Mouse (Mus musculus): ENCODE measurements at regions not wholly inside any gene's neighbourhood (a gene's known extent, or its start where the extent isn't known, plus 50 kb on each side); places are given as distances from the start of the nearest gene placed in this dataset.

GRCm38 (mm10) chr4:131364671-131365252, 420.6 kb downstream of the Matn1 start:
- WGBS: 30% methylated on average over 6 of the region's 6 CpGs
- Histone ChIP-seq H3K9ac (no peak overlapping the region), H3K27me3 (no peaks in the 10 kb centered on the region), H3K4me2 (no peak overlapping the region), H3K4me1 (no peaks in the 10 kb centered on the region), H3K36me3 (ENCODE audit: poor library complexity, severe bottlenecking) (no peaks in the 10 kb centered on the region), H3K27ac (no peak overlapping the region), H3K9me3 (replicated peaks) (no peaks in the 10 kb centered on the region), H3K4me3 (no peak overlapping the region)
- no peak for ATAC-seq

GRCm38 (mm10) chr4:131366006-131366405, 421.8 kb downstream of the Matn1 start:
- no peak for ATAC-seq
- Histone ChIP-seq H3K36me3 (ENCODE audit: poor library complexity, severe bottlenecking) (no peaks in the 10 kb centered on the region), H3K9ac (no peak overlapping the region), H3K4me2 (no peak overlapping the region), H3K4me3 (no peak overlapping the region), H3K27me3 (no peaks in the 10 kb centered on the region), H3K9me3 (replicated peaks) (no peaks in the 10 kb centered on the region), H3K27ac (no peak overlapping the region), H3K4me1 (no peaks in the 10 kb centered on the region)
- WGBS: 52% methylated on average over 2 of the region's 2 CpGs

- Histone ChIP-seq H3K4me2 (no peak overlapping the region), H3K4me3 (no peak overlapping the region), H3K36me3 (ENCODE audit: poor library complexity, severe bottlenecking) (no peaks in the 10 kb centered on the region), H3K4me1 (no peaks in the 10 kb centered on the region), H3K27me3 (no peaks in the 10 kb centered on the region), H3K27ac (no peak overlapping the region), H3K9me3 (replicated peaks) (no peaks in the 10 kb centered on the region), H3K9ac (no peak overlapping the region)
- 73% methylated on average over 1 of the region's 1 CpGs for WGBS
- no peak for ATAC-seq
These were observed 422.5 kb downstream of the Matn1 start for GRCm38 (mm10) chr4:131366656-131367055.

DNA sequence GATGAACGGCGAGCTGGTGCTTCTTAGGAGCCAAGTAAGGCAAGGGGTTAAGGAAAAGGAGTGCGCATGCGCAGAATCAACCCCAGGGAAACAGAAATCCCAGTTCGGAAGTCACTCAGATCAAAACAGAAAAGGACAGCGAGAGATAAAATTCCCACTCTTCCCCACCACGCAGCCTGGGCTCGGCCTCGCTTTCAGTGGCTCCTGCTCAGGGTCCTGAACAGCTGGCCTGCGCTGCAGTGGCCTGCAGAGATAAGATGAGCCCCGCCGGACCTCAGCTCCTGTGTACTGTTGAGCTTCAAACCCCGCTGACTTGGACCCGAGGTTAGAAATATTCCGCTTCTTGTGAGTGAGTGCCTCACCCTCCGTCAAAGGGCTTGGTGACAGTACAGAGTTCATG, 428.3 kb downstream of the Matn1 start:
- Histone ChIP-seq H3K4me3 (no peak overlapping the region), H3K4me1 (0 out of 2 replicates have a peak, but pooled peaks cover under 1% of the 10 kb centered on the region), H3K27ac (no peak overlapping the region), H3K4me2 (no peak overlapping the region), H3K36me3 (ENCODE audit: poor library complexity, severe bottlenecking) (no peaks in the 10 kb centered on the region), H3K9ac (no peak overlapping the region), H3K9me3 (replicated peaks) (no peaks in the 10 kb centered on the region; the same call in 1 of the 2 replicates), H3K27me3 (no peaks in the 10 kb centered on the region)
- ATAC-seq: no peak
- WGBS: 83% methylated on average over 16 of the region's 16 CpGs

GRCm38 (mm10) chr4:131373172-131373571, 429.0 kb downstream of the Matn1 start:
- no peak overlapping the region for H3K4me3 ChIP-seq
- ATAC-seq: no peak
- H3K9me3 ChIP-seq (replicated peaks): no peaks in the 10 kb centered on the region; the same call in 1 of the 2 replicates
- H3K27me3 ChIP-seq: no peaks in the 10 kb centered on the region
- WGBS: 92% methylated on average over 3 of the region's 3 CpGs
- H3K9ac ChIP-seq: no peak overlapping the region
- no peaks in the 10 kb centered on the region for H3K36me3 ChIP-seq (ENCODE audit: poor library complexity, severe bottlenecking)
- H3K27ac ChIP-seq: no peak overlapping the region
- H3K4me1 ChIP-seq: 0 out of 2 replicates have a peak, but pooled peaks cover 5% of the 10 kb centered on the region
- no peak overlapping the region for H3K4me2 ChIP-seq

- Histone ChIP-seq H3K36me3 (ENCODE audit: poor library complexity, severe bottlenecking) (no peaks in the 10 kb centered on the region), H3K4me3 (no peak overlapping the region), H3K9me3 (replicated peaks) (no peaks in the 10 kb centered on the region; the same call in 1 of the 2 replicates), H3K9ac (no peak overlapping the region), H3K27ac (no peak overlapping the region), H3K27me3 (no peaks in the 10 kb centered on the region), H3K4me1 (0 out of 2 replicates have a peak, but pooled peaks cover 5% of the 10 kb centered on the region), H3K4me2 (no peak overlapping the region)
- 87% methylated on average over 6 of the region's 6 CpGs for WGBS
- ATAC-seq: no peak
These were observed 430.5 kb downstream of the Matn1 start for GRCm38 (mm10) chr4:131374527-131375290.

DNA sequence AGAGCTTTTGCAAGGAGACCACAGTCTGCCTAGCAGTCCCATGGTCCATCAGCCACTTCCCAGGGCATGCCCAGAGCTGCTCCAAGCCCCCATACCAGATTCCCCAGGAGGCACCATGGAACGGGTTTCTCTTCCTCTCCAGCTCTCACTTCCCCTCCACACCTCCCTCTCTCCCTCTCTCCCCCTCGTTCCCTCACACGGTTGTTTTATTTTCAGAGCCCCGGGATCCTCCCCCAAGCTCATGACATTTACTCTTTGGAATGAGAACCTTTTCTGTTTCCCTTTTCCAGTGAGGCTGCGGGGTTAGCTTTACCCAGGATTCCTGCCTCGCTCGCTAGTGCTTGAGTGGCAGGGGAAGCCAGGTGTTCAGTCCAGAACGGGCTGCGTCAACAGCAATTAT, 436.9 kb downstream of the Matn1 start:
- Histone ChIP-seq H3K27me3 (no peaks in the 10 kb centered on the region), H3K4me1 (0 out of 2 replicates have a peak, but pooled peaks cover 10% of the 10 kb centered on the region), H3K27ac (no peak overlapping the region), H3K9ac (no peak overlapping the region), H3K9me3 (replicated peaks) (no peaks in the 10 kb centered on the region), H3K36me3 (ENCODE audit: poor library complexity, severe bottlenecking) (no peaks in the 10 kb centered on the region), H3K4me2 (no peak overlapping the region), H3K4me3 (no peak overlapping the region)
- ATAC-seq: no peak
- WGBS: 50% methylated on average over 9 of the region's 9 CpGs

GRCm38 (mm10) chr4:131381529-131381928, 437.3 kb downstream of the Matn1 start:
- H3K4me3 ChIP-seq: no peak overlapping the region
- 0 out of 2 replicates have a peak, but pooled peaks cover 10% of the 10 kb centered on the region for H3K4me1 ChIP-seq
- H3K4me2 ChIP-seq: no peak overlapping the region
- H3K9me3 ChIP-seq (replicated peaks): no peaks in the 10 kb centered on the region
- no peak overlapping the region for H3K27ac ChIP-seq
- ATAC-seq: no peak
- no peak overlapping the region for H3K9ac ChIP-seq
- H3K36me3 ChIP-seq (ENCODE audit: poor library complexity, severe bottlenecking): no peaks in the 10 kb centered on the region
- WGBS: 83% methylated on average over 7 of the region's 7 CpGs
- H3K27me3 ChIP-seq: no peaks in the 10 kb centered on the region

DNA sequence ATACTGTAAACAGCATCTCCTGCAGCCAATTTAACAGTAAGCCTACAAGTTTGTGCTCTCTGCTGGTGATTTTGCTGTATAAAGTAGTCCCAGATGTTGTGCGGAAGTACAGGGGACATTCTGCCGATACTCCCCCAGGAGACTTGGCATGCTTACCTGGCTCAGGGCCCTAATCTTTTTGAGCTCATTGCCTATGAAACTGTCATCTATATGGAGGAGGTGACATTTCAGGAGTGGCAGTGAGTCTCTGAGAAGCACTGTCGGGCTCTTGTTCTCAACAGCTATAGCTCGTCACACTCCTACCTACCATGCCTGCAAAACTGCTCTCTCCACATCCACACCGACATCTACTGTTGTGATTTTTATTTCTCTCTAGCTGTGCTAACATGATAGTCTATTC, 439.7 kb downstream of the Matn1 start:
- no peaks in the 10 kb centered on the region for H3K27me3 ChIP-seq
- H3K4me2 ChIP-seq: no peak overlapping the region
- H3K36me3 ChIP-seq (ENCODE audit: poor library complexity, severe bottlenecking): no peaks in the 10 kb centered on the region
- no peak overlapping the region for H3K27ac ChIP-seq
- H3K4me1 ChIP-seq: 0 out of 2 replicates have a peak, but pooled peaks cover 5% of the 10 kb centered on the region
- WGBS: 84% methylated on average over 5 of the region's 5 CpGs
- no peak for ATAC-seq
- H3K9me3 ChIP-seq (replicated peaks): no peaks in the 10 kb centered on the region
- H3K4me3 ChIP-seq: no peak overlapping the region
- H3K9ac ChIP-seq: no peak overlapping the region

DNA sequence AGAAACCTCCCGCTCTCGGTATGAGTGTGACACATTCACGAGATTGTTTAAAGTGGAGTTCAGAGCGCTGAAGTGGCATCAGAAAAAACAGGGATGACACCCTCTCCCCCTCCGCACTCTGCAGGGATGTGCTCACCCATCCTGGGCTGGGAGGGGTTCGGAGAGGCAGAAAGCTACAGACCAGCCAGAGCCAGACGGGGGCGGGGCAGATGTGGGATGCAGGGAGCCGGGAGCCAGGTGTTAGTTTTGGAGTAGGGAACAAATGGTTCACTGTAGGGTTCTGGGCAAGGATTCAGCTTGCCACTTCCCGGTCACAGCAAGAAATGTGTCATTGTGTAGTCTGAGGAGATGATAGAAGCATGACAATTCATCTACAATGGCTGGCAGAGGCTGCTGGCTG, 442.8 kb downstream of the Matn1 start:
- Histone ChIP-seq H3K36me3 (ENCODE audit: poor library complexity, severe bottlenecking) (no peaks in the 10 kb centered on the region), H3K4me1 (no peaks in the 10 kb centered on the region), H3K9me3 (replicated peaks) (no peaks in the 10 kb centered on the region), H3K27me3 (no peaks in the 10 kb centered on the region), H3K4me3 (no peak overlapping the region), H3K27ac (no peak overlapping the region), H3K9ac (no peak overlapping the region), H3K4me2 (no peak overlapping the region)
- no peak for ATAC-seq
- WGBS: 89% methylated on average over 10 of the region's 10 CpGs

DNA sequence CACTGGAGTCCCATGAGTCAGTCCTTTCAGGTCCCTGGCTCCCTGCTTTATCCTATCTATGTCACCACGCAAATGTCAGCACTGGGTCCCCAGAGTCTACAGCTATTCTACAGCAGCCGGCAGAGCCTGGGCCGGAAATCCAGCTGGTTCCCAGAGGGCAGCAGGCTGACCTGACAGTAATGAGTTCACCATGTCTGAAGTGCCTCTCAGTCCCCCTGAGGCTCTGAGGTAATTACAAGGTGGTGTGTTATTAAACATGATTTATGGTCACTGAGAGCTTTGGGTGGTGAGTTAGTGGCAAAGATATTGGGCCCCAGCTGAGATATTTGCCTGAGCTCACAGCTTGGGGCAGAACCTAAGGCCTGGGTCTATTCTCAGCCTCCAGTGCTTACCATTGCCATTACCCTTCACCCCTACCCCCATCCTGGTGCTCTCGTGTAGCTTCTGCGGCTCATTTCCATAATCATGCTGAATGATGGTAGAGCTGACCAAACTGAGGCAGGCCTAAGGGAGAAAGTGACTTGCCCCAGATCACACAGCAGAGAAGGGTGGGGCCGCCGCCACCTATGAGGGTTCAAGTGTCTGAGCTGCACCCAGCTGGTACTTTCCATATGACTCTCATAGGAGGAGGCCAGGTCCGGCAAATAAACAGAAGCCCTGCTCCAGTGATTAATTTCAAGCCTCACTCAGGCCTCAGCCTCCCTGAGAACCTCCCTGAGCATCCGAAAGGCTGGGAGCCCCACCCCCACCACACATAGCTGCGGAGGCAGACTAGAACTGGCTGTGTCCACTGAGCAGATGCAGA, 446.8 kb downstream of the Ptpru start:
- Histone ChIP-seq H3K9me3 (replicated peaks) (no peaks in the 10 kb centered on the region), H3K27ac (no peak overlapping the region), H3K4me3 (no peak overlapping the region), H3K27me3 (no peaks in the 10 kb centered on the region), H3K36me3 (ENCODE audit: poor library complexity, severe bottlenecking) (no peaks in the 10 kb centered on the region), H3K4me1 (peaks cover 7% of the 10 kb centered on the region; the same call in 1 of the 2 replicates), H3K4me2 (no peak overlapping the region), H3K9ac (no peak overlapping the region)
- 73% methylated on average over 10 of the region's 10 CpGs for WGBS
- ATAC-seq: no peak

GRCm38 (mm10) chr4:131391924-131392297, 446.2 kb downstream of the Ptpru start:
- no peak overlapping the region for H3K9ac ChIP-seq
- H3K9me3 ChIP-seq (replicated peaks): no peaks in the 10 kb centered on the region
- H3K27me3 ChIP-seq: no peaks in the 10 kb centered on the region
- peaks cover 7% of the 10 kb centered on the region; the same call in 1 of the 2 replicates for H3K4me1 ChIP-seq
- no peaks in the 10 kb centered on the region for H3K36me3 ChIP-seq (ENCODE audit: poor library complexity, severe bottlenecking)
- H3K4me3 ChIP-seq: no peak overlapping the region
- 89% methylated on average over 3 of the region's 3 CpGs for WGBS
- no peak overlapping the region for H3K27ac ChIP-seq
- no peak for ATAC-seq
- no peak overlapping the region for H3K4me2 ChIP-seq

Data from forebrain, embryonic 13.5 days (tissue).